Mouse (Mus musculus) layer of hippocampus, adult 9-11 months (tissue): ENCODE data around the gene Arel1.
A peak's percentile ranks its signal among the peaks of the same experiment; 100 is the strongest.

Experiments
- DNase-seq: peaks from one replicate; pipeline ENCODE4 v3.0.0; 2022

Arel1 gene

GRCm38 (mm10) chr12:84948584-84949285 lies 22.0 kb downstream of the Arel1 start:
- no peak for DNase-seq

GRCm38 (mm10) chr12:84947894-84948583 lies 22.7 kb downstream of the Arel1 start:
- no peak for DNase-seq

DNA sequence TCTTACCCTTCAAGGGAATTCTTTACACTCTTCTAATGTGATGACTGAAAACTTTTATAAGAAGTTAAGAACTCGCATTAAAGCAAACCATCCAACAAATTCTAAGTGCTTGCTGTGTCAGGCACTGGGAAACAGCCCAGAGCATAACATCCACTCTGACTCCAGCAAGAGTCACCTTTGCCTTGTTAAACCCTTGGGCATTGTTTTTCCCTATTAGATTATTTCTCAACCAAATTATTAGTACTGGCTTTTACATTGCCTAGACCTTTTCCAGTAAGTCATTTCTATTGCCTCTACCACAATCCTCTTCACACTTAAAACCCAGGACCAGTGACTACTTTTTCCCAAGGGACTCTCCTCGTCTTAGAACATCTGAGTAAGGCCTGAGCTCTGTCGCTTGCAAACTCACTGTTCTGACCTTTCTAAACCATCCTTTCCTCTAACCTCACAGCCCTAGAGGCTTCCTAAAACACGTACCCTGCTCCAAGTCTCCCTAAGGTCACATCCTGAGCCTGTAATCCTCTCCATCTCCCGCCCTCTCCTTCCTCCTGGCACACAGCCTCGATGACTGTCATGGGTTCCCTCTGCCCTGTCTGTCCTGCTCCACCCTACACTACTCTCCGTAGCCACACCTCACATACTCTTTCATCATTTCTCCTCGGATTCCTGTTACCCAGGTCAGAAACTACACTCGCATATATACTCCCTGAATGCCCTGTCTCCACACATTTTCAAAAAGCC lies 25.7 kb downstream of the Arel1 start:
- DNase-seq = no peak

DNA sequence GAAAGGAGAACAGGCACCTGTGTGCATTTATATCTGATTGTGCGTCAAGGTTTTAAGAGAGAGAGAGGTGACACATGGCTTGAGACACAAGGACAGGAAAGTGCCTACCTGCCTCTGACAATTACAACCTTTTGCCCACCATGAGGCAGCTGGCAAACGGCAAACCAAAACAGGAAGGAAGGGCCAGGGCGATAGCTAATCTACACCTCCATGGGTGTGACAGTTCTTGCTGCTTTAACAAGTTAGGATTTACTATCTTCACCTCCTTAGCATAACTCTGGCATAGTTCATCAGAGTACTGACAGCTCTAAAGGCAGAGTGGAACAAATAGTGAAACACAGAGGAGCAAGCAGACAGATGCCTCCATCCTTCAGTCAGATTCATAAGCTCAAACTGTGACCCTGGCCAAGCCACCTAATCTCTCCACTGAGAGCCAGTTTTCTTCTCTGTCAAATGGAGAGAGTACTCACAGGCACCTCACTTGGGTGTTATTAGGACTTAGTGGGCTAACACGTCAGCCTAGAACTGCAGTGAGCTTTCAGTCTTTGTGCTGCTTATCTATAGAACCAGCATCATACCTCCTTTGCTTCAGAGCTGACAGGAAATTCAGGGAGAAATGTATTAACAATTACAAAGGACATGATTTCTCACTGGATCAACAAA lies 26.4 kb downstream of the Arel1 start:
- DNase-seq = no peak

DNA sequence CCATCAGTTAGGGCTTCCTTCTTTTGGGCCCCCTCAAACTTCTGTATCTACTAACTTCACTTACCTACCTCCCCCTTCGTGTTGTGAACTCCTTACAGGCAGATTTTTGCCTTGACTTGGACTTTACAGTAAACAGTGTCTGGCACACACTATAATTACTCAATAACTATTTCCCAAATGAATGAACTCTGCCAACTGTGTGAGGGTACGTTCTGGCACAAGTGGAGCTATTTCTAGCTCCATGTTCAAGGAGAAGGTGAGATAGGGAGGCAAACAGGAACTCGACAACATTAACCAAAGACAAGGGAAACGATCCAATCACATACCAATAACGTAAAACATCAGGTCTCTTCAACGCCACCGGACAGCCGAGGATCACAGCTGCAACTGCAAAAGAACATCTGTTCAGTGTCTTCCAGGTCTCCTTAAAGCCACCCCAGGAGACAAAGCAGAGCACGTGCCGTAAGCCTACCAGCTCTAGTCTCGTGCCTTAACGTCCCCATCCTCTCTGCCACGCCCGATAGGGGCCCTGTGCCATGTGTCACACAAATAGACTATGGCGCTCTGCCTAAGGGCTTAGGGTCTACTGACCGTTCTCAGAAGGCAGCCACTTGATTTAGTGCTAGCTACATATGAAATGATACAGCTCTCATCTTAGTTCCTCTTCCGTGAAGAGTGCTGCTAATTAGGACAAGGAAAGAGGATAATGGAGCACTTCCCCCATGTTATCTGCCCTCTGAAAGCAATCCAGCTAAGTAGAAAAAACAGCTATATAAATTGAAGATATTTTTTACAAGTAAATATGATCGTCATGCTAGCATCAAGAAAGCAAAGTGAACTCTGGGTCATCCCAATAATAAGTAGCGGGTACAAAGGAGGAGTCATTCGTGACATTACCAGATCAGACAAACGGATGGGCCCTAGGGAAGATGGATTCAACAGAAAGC lies 27.4 kb downstream of the Arel1 start:
- no peak for DNase-seq

DNA sequence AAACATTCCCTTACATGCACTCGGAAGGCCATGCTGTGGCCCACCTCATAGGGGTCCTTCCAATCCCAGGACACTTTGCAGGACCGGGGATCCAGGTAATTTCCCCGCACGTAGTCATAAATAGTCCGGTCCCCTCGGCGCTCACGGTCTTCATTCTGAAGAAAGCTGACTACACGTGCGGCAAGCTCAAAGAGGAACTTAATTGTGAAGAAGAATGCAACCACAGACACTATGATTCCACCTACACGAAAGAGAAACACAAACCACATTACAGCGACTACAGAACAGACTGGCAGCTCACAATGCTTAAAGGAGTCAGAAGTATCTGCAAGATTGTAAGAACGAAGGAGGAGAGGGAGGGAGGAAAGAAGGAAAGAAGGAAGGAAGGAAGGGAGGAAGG lies 29.0 kb downstream of the Arel1 start:
- DNase-seq = no peak

- DNase-seq = no peak
Observed at GRCm38 (mm10) chr12:84940343-84940742, 30.4 kb downstream of the Arel1 start.

- DNase-seq = no peak
Observed at GRCm38 (mm10) chr12:84939117-84939516, 31.6 kb downstream of the Arel1 start.

DNA sequence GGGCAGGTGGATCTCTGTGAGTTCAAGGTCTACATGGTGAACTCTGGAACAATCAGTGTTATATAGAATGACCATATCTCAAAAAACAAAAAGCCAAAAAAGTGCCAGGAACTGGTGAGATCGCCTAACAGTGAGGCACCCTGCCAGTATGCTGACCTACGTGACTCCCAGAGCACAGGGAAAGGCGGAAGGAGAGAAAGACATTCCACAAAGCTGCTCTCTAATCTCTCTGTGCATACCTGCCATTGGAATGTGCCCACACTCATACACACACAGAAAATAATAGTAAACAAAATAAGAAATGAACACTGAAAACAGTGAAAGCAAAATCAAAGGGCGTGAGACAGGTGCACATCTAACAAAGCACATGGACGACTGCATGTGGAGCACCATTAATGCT lies 35.4 kb downstream of the Arel1 start:
- DNase-seq = no peak

- DNase-seq = no peak
Observed at GRCm38 (mm10) chr12:84932210-84932609, 38.5 kb downstream of the Arel1 start.

- no peak for DNase-seq
Observed at GRCm38 (mm10) chr12:84926542-84926941, 44.2 kb downstream of the Arel1 start.

- DNase-seq = peak; percentile 39
Observed at GRCm38 (mm10) chr12:84924324-84924723, 46.4 kb downstream of the Arel1 start.

- DNase-seq = no peak
Observed at GRCm38 (mm10) chr12:84921881-84922419, 48.8 kb downstream of the Arel1 start.

DNA sequence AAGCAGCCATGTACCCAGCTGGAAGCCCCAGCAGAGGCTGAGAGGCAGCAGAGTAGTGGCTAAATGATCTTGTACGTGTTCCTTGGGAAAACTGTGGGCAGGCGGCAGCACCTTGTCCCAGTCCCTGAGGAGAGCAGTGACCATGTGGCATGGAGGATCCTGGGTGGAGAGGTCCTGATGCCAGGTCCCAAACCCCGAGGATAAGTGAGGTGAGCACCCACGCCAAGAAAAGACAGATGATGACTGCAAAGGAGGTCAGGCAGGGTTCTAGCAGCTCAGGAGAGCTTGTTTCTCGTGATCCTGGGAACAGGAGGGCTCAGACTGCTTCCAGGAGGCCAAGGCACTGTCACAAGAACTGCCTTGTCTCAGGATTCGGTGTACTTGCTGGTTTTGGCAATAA lies 51.9 kb downstream of the Arel1 start:
- no peak for DNase-seq

- no peak for DNase-seq
Observed at GRCm38 (mm10) chr12:84917799-84918198, 52.9 kb downstream of the Arel1 start.

- DNase-seq = no peak
Observed at GRCm38 (mm10) chr12:84914959-84915358, 55.7 kb downstream of the Arel1 start.

GRCm38 (mm10) chr12:84912652-84913104 lies 58.0 kb downstream of the Arel1 start:
- no peak for DNase-seq

DNA sequence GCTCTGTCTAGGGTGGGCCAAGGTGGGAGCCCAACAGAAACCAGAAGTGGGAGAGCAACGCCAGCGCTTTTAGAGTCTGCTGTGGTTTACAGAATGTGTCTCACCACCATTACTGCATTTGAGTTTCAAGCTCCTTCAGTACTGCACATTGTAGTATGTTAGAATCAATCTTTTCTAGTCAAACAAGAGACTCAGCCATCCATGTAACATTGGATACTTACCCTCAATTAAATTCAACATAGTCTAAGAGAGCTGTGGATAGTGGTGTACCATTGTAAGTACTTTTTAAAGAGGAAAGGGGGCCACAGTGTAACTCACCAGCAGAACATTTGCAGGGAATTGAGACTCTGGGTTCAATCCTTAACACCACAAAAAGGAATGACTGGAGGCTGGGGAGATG lies 59.1 kb downstream of the Arel1 start:
- DNase-seq = no peak

DNA sequence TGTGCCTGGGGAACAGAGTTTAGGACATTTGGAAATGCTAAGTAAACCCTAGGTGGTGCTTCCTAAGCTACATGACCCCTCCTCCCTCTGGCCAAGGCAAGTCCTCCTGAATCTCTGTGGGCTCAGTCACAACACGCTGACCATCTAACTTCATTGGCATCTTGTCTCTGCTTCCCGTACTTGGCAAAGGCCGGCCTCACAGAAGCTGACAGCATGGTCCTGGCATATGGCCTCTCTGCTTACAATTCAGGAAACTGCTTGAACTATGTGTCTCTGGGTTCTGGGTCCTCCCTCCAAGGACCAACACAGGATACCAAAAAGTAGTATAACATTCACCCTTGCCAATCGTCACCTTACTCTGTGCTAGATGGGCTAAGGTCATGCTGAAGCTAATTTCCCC lies 60.6 kb downstream of the Arel1 start:
- no peak for DNase-seq

- DNase-seq = no peak
Observed at GRCm38 (mm10) chr12:84907627-84908480, 62.8 kb downstream of the Arel1 start.
